Comparison of ENCODE assay signal across 9 mouse cellular contexts in genomic region chr12:4558475-4559279, GRCm38 (mm10). TPM values are rescaled to one million over a fixed set of nuclear protein-coding genes. Genes with fewer than 3 reads are reported as not detected.
DNase-seq lines count a peak whose midpoint lies in the region; ATAC-seq and TF ChIP-seq lines count a peak whose summit lies in the region.
"Had no signal": no experiment of that assay in that cellular context is flagged by ENCODE, and none has a peak within 500 bp of the region (broad histone marks: within the 10 kb centered on the region; RNA-seq: fewer than 3 reads in every experiment).

No protein-coding gene starts in this region.

- H3K4me1 ChIP-seq in embryonic fibroblast, embryonic 13.5 days (ENCODE audit: control insufficient read depth, insufficient read depth, low read length): peaks cover 9% of the 10 kb centered on the region
- no peaks in the 10 kb centered on the region for H3K4me1 ChIP-seq in midbrain, embryonic 13.5 days (replicated peaks)
- H3K4me1 ChIP-seq in cerebellum, adult 2 months (ENCODE audit: control insufficient read depth, insufficient read depth, low read length): no peaks in the 10 kb centered on the region

- no peak overlapping the region for H3K4me3 ChIP-seq in embryonic fibroblast, embryonic 13.5 days (ENCODE audit: insufficient read depth, low read length)
- H3K4me3 ChIP-seq in midbrain, embryonic 13.5 days (replicated peaks): no peak overlapping the region
- no peak overlapping the region for H3K4me3 ChIP-seq in cerebellum, adult 2 months (replicated peaks; ENCODE audit: insufficient read depth, low read depth, low read length)
- H3K4me3 ChIP-seq: erythroblast, embryonic 14.5 days had no signal

- TF ChIP-seq POLR2A in embryonic fibroblast, embryonic 13.5 days (IDR thresholded peaks at IDR 0.05; ENCODE audit: low read depth, low read length): 0 out of 2 replicates have a peak, but pooled peaks have one; percentile 41
- TF ChIP-seq POLR2A in cerebellum, adult 2 months (IDR thresholded peaks at IDR 0.05; ENCODE audit: borderline replicate concordance, insufficient read depth, low read length): no peak

- TF ChIP-seq CTCF in embryonic fibroblast, embryonic 13.5 days (IDR thresholded peaks at IDR 0.05; ENCODE audit: borderline replicate concordance, insufficient read depth, low read length): no peak
- no peak for TF ChIP-seq CTCF in cerebellum, adult 2 months (IDR thresholded peaks at IDR 0.05; ENCODE audit: borderline replicate concordance, insufficient read depth, low read depth, low read length)

- H3K4me2 ChIP-seq in midbrain, embryonic 13.5 days (replicated peaks): no peak overlapping the region

- intact Hi-C loops in heart, postnatal 25 days (cut with DNase I): loop anchor here (10.0 kb wide), 1 partner anchor 634 kb away; no protein-coding TSS in a partner anchor

- peak overlapping the region; percentile 82 for H3K27ac ChIP-seq in embryonic fibroblast, embryonic 13.5 days (ENCODE audit: insufficient read depth, low read length)
- no peak overlapping the region for H3K27ac ChIP-seq in midbrain, embryonic 13.5 days
- no peak overlapping the region for H3K27ac ChIP-seq in cerebellum, adult 2 months (ENCODE audit: insufficient read depth, low read length)

- H3K9me3 ChIP-seq in midbrain, embryonic 13.5 days: no peaks in the 10 kb centered on the region

- no peak for ATAC-seq in midbrain, embryonic 13.5 days

- peak; percentile 13 to 23 for DNase-seq in heart, adult 9 months (ENCODE audit: low spot score in 2 of 2)
- no peak for DNase-seq in heart, postnatal 25 days (ENCODE audit: low spot score)
- DNase-seq in kidney, postnatal 36 days: peak; percentile 60 to 68
- peak; percentile 12 to 39 for DNase-seq in thymus, postnatal 10 days (ENCODE audit: low spot score in 2 of 2)
- DNase-seq in layer of hippocampus, adult 9-10 months (ENCODE audit: low spot score): no peak
- no peak for DNase-seq in cerebellum, adult 2 months

- H3K27me3 ChIP-seq in midbrain, embryonic 13.5 days: no peaks in the 10 kb centered on the region
- H3K27me3 ChIP-seq in cerebellum, adult 2 months (ENCODE audit: control insufficient read depth, insufficient read depth, low read length): no peaks in the 10 kb centered on the region

- WGBS in midbrain, embryonic 13.5 days: 87% methylated on average over 9 of the region's 9 CpGs
- 77% methylated on average over 9 of the region's 9 CpGs for WGBS in cerebellum, adult 2 months

- no peaks in the 10 kb centered on the region for H3K36me3 ChIP-seq in midbrain, embryonic 13.5 days

- no peak overlapping the region for H3K9ac ChIP-seq in midbrain, embryonic 13.5 days (replicated peaks)

RNA-seq across cellular contexts. Expression of gene Itsn2, which starts 33.8 kb away (rescaled TPM):
- 10 to 100 TPM; 40.0 to 48.1 TPM for total RNA-seq in heart, postnatal 25 days (2021)
- polyA plus RNA-seq in embryonic fibroblast, embryonic 13.5 days (2011; ENCODE audit: insufficient read length, low read depth, missing spikeins): 52.0 and 56.7 TPM in 2 replicates
- 16.7 and 17.3 TPM in 2 replicates for polyA plus RNA-seq in midbrain, embryonic 13.5 days (2015; fragmentation: Nextera tagmentation; extraction: Ambion mirVana)
- 26.5 and 27.5 TPM in 2 replicates for polyA plus RNA-seq in cerebellum, adult 2 months (2012; rRNA removed)

RNA-seq across cellular contexts. Expression of gene Gm3625, which starts 34.0 kb away (rescaled TPM):
- total RNA-seq in heart, postnatal 25 days (2021): not detected
- not detected in 2 replicates for polyA plus RNA-seq in embryonic fibroblast, embryonic 13.5 days (2011; ENCODE audit: insufficient read length, low read depth, missing spikeins)
- not detected in 2 replicates for polyA plus RNA-seq in midbrain, embryonic 13.5 days (2015; fragmentation: Nextera tagmentation; extraction: Ambion mirVana)
- polyA plus RNA-seq in cerebellum, adult 2 months (2012; rRNA removed): not detected in 2 replicates
- polyA plus RNA-seq: erythroblast, embryonic 14.5 days had no signal

Comparison
In these comparisons a context has a peak if more than half of its experiments do, and no peak if none do; other contexts are left out.
1. DNase-seq: peak in heart, adult 9 months (2 of 2), kidney, postnatal 36 days (2 of 2) and thymus, postnatal 10 days (2 of 2); none in heart, postnatal 25 days (single experiment), layer of hippocampus, adult 9-10 months (single experiment) and cerebellum, adult 2 months (0 of 2).